Mouse (Mus musculus): ENCODE data around the gene Srd5a2.

Gene Srd5a2

GRCm38 (mm10) chr17:73986571-73986970 lies 61.1 kb downstream of the Srd5a2 start:
- no peak for ATAC-seq (ENCODE audit: insufficient number of reproducible peaks, low FRiP score, low TSS enrichment)

- ATAC-seq (ENCODE audit: insufficient number of reproducible peaks, low FRiP score, low TSS enrichment), result no peak
Observed at GRCm38 (mm10) chr17:73985936-73986335, 61.8 kb downstream of the Srd5a2 start.

- ATAC-seq (ENCODE audit: insufficient number of reproducible peaks, low FRiP score, low TSS enrichment), result no peak
Observed at GRCm38 (mm10) chr17:73984508-73984907, 63.2 kb downstream of the Srd5a2 start.

- no peak for ATAC-seq (ENCODE audit: insufficient number of reproducible peaks, low FRiP score, low TSS enrichment)
Observed at GRCm38 (mm10) chr17:73982871-73983270, 64.8 kb downstream of the Srd5a2 start.

- ATAC-seq (ENCODE audit: insufficient number of reproducible peaks, low FRiP score, low TSS enrichment), result no peak
Observed at GRCm38 (mm10) chr17:73976066-73976465, 71.7 kb downstream of the Srd5a2 start.

GRCm38 (mm10) chr17:73972648-73973047 lies 75.1 kb downstream of the Srd5a2 start:
- ATAC-seq (ENCODE audit: insufficient number of reproducible peaks, low FRiP score, low TSS enrichment), result no peak

- no peak for ATAC-seq (ENCODE audit: insufficient number of reproducible peaks, low FRiP score, low TSS enrichment)
Observed at GRCm38 (mm10) chr17:73971291-73971690, 76.4 kb downstream of the Srd5a2 start.

- no peak for ATAC-seq (ENCODE audit: insufficient number of reproducible peaks, low FRiP score, low TSS enrichment)
Observed at GRCm38 (mm10) chr17:73970361-73971027, 77.2 kb downstream of the Srd5a2 start.
